Mouse (Mus musculus): ENCODE measurements around the gene Zbtb7b. TPM values are rescaled to one million over a fixed set of nuclear protein-coding genes. Genes with fewer than 3 reads are reported as not detected.

Zbtb7b gene
- polyA plus RNA-seq, 2 experiments = 3.4 to 13.4 TPM

DNA sequence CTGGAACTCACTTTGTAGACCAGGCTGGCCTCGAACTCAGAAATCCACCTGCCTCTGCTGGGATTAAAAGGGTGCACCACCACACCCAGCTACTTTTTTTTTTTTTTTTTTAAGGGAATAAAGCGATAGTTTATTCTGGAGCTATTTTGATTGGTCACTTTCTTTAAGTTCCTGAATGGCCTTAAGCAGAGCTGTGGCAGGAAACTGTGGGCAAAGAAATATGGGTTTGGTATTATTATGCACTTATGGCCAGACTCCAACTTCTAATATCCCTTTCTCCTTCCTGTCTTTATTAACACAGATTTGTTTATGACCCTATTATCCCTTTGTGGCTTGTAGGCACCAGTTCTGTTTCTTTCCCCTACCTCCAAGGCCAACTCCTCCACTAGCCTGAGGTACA is 25.8 kb upstream of the Zbtb7b start:
- no peaks in the 10 kb centered on the region for H3K27me3 ChIP-seq (ENCODE audit: control insufficient read depth, insufficient read depth, low read length)
- peak overlapping the region; percentile 61 for H3K4me3 ChIP-seq (replicated peaks; ENCODE audit: low read length)
- 45% methylated on average over 2 of the region's 2 CpGs for WGBS
- peak overlapping the region; percentile 32; the same call in 1 of the 2 replicates for H3K9ac ChIP-seq (ENCODE audit: low read depth, low read length, severe bottlenecking)
- H3K4me1 ChIP-seq (ENCODE audit: control insufficient read depth, insufficient read depth, low read length) = peaks cover 31% of the 10 kb centered on the region
- H3K27ac ChIP-seq (replicated peaks; ENCODE audit: low read depth, low read length) = peak overlapping the region; percentile 80
- peak overlapping the region; percentile 66 for H3K4me2 ChIP-seq (replicated peaks; ENCODE audit: low read depth, low read length, severe bottlenecking)
- peaks cover 37% of the 10 kb centered on the region for H3K36me3 ChIP-seq (ENCODE audit: control insufficient read depth, insufficient read depth, low read length)
- DNase-seq (ENCODE audit: low spot score) (no peak), ATAC-seq (ENCODE audit: low FRiP score, low read depth) (no peak)
- no peak for TF ChIP-seq POLR2A (IDR thresholded peaks at IDR 0.05; ENCODE audit: borderline replicate concordance, extremely low read depth, insufficient read depth, insufficient read length)
- no peaks in the 10 kb centered on the region for H3K9me3 ChIP-seq (ENCODE audit: control insufficient read depth, low read length)

DNA sequence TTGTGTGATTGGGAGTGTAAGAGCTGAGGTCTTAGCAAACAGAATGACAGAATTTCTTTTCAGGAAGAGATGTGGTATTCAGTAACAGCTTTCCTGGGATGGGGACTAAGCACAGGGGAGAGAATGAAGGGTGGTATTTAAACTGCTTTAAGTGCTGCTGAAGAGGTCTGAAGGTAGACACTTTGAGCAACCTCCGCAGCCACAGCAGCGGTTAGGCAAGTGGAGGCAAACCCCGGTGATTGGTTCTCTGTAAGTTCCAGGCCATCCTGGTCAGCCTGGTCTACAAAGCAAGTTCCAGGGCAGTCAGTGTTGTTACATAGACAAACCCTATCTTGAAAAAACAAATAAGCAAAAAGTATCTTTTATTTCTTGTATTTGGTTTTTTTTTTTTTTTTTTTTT is 25.4 kb upstream of the Zbtb7b start:
- ATAC-seq (ENCODE audit: low FRiP score, low read depth) (no peak), DNase-seq (ENCODE audit: low spot score) (no peak)
- Histone ChIP-seq H3K4me3 (replicated peaks; ENCODE audit: low read length) (peak overlapping the region; percentile 61), H3K9ac (ENCODE audit: low read depth, low read length, severe bottlenecking) (peak overlapping the region; percentile 51), H3K36me3 (ENCODE audit: control insufficient read depth, insufficient read depth, low read length) (peaks cover 37% of the 10 kb centered on the region), H3K4me2 (replicated peaks; ENCODE audit: low read depth, low read length, severe bottlenecking) (peak overlapping the region; percentile 66), H3K9me3 (ENCODE audit: control insufficient read depth, low read length) (no peaks in the 10 kb centered on the region), H3K4me1 (ENCODE audit: control insufficient read depth, insufficient read depth, low read length) (peaks cover 31% of the 10 kb centered on the region), H3K27ac (replicated peaks; ENCODE audit: low read depth, low read length) (peak overlapping the region; percentile 90), H3K27me3 (ENCODE audit: control insufficient read depth, insufficient read depth, low read length) (no peaks in the 10 kb centered on the region)
- 10% methylated on average over 3 of the region's 3 CpGs for WGBS
- no peak for TF ChIP-seq POLR2A (IDR thresholded peaks at IDR 0.05; ENCODE audit: borderline replicate concordance, extremely low read depth, insufficient read depth, insufficient read length)

DNA sequence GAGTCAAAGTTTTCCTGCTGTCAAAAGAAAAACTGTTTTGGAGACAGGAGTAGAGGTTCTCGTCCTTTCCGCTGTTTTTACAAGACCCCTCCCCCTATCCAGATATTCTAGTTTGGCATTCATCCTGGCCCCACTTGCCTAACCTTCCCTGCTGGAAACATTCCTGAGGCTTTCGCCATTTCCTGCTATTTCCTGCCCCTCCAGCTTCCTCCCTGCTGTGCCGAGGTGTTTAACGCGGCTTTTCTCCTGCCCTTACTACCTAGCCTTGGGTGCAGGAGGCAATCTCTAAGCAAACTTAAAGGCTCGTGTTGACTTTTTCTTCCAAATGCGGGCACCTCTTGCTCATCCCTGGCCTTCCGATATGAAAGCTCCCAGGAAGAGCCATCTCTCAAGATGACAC is 25.0 kb upstream of the Zbtb7b start:
- Histone ChIP-seq H3K4me3 (replicated peaks; ENCODE audit: low read length) (peak overlapping the region; percentile 61), H3K27ac (replicated peaks; ENCODE audit: low read depth, low read length) (peak overlapping the region; percentile 90), H3K27me3 (ENCODE audit: control insufficient read depth, insufficient read depth, low read length) (no peaks in the 10 kb centered on the region), H3K36me3 (ENCODE audit: control insufficient read depth, insufficient read depth, low read length) (peaks cover 37% of the 10 kb centered on the region), H3K9ac (ENCODE audit: low read depth, low read length, severe bottlenecking) (peak overlapping the region; percentile 51), H3K9me3 (ENCODE audit: control insufficient read depth, low read length) (no peaks in the 10 kb centered on the region), H3K4me2 (replicated peaks; ENCODE audit: low read depth, low read length, severe bottlenecking) (peak overlapping the region; percentile 66), H3K4me1 (ENCODE audit: control insufficient read depth, insufficient read depth, low read length) (peaks cover 31% of the 10 kb centered on the region)
- WGBS = under 1% methylated on average over 9 of the region's 9 CpGs
- no peak for TF ChIP-seq POLR2A (IDR thresholded peaks at IDR 0.05; ENCODE audit: borderline replicate concordance, extremely low read depth, insufficient read depth, insufficient read length)
- ATAC-seq (ENCODE audit: low FRiP score, low read depth) (no peak), DNase-seq (ENCODE audit: low spot score) (peak; percentile 81)

DNA sequence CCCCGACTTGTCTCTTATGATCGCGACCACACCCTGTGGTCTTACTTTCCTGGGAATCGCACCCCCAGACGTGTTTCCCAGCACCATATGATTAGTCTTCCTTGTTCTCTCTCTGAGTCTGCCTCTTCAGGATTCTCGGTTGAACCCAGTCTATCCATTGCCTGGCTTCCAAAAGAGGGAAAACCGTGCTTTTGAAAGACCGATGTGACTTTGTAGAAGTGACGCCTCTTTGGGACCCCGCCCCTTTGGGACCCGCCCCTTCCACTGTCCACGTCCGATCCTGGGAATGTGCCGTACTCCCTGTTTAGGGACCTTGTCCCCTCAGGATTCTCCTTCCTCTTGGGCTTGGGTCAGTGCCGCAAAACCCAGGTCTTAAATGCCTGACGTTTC is 24.3 kb upstream of the Zbtb7b start:
- ATAC-seq (ENCODE audit: low FRiP score, low read depth) = peak; percentile 6; the same call in 1 of the 2 replicates
- peaks cover 31% of the 10 kb centered on the region for H3K4me1 ChIP-seq (ENCODE audit: control insufficient read depth, insufficient read depth, low read length)

DNA sequence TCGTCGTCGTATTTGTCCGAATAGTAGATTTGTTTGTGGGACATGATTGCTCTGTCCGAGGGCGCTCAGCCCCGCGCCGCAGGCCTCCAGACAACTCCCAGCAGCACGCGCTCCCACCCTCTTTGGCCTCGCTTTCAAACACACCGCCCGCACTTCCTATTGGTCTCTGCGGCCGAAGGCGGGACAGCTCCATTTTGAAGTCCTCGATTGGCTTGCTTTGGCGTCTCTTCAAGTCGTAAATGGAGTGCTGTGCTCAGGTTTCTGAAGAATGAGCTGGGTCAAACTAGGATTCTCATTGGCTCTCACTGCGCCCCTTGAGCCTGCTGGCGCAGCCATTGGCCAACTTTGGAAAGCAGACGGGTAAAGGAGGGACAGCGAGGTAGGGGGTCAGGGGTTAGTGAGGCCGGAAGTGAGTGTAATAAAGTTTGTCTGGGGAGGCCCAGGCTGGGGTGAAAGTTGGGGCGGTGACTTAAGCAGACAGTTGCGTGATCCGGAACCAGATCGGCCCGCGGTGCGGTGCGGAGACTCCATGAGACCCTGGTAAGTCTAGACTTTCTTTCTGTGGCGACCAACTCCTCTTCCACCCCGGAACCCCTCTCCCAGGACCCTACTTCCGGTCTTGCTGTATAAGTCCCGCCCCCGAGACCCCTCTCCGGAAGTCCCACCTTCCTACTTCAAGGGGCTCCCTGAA is 23.7 kb upstream of the Zbtb7b start, which contains the start of the genes Cks1b and Shc1:
Gene Cks1b (minus strand): TSS at position 214 of the 691 bp plus-strand sequence.
Gene Shc1 (plus strand): TSS at position 274 of the 691 bp plus-strand sequence.
- peak within 1 kb of the TSS; percentile 84 for H3K4me2 ChIP-seq (replicated peaks; ENCODE audit: low read depth, low read length, severe bottlenecking)
- H3K4me1 ChIP-seq (ENCODE audit: control insufficient read depth, insufficient read depth, low read length) = peaks cover 28% of the 10 kb centered on the region
- H3K27me3 ChIP-seq (ENCODE audit: control insufficient read depth, insufficient read depth, low read length) = no peaks in the 10 kb centered on the region
- no peak for TF ChIP-seq POLR2A (IDR thresholded peaks at IDR 0.05; ENCODE audit: borderline replicate concordance, extremely low read depth, insufficient read depth, insufficient read length)
- H3K36me3 ChIP-seq (ENCODE audit: control insufficient read depth, insufficient read depth, low read length) = peaks cover 34% of the 10 kb centered on the region
- ATAC-seq (ENCODE audit: low FRiP score, low read depth) (peak; percentile 95), DNase-seq (ENCODE audit: low spot score) (peak; percentile 99)
- H3K9me3 ChIP-seq (ENCODE audit: control insufficient read depth, low read length) = no peaks in the 10 kb centered on the region
- peak within 1 kb of the TSS; percentile 90 for H3K27ac ChIP-seq (replicated peaks; ENCODE audit: low read depth, low read length)
- peak within 1 kb of the TSS; percentile 61 for H3K4me3 ChIP-seq (replicated peaks; ENCODE audit: low read length)
- WGBS = under 1% methylated on average over 39 of the region's 39 CpGs
- peak within 1 kb of the TSS; percentile 64 for H3K9ac ChIP-seq (ENCODE audit: low read depth, low read length, severe bottlenecking)

More for the DNA sequence above, 24.3 kb upstream of the Zbtb7b start:
- H3K27me3 ChIP-seq (ENCODE audit: control insufficient read depth, insufficient read depth, low read length) = no peaks in the 10 kb centered on the region
- H3K9ac ChIP-seq (ENCODE audit: low read depth, low read length, severe bottlenecking) = peak overlapping the region; percentile 51
- no peaks in the 10 kb centered on the region for H3K9me3 ChIP-seq (ENCODE audit: control insufficient read depth, low read length)
- DNase-seq (ENCODE audit: low spot score) = peak; percentile 75
- H3K27ac ChIP-seq (replicated peaks; ENCODE audit: low read depth, low read length) = peak overlapping the region; percentile 90
- H3K4me3 ChIP-seq (replicated peaks; ENCODE audit: low read length) = peak overlapping the region; percentile 61
- H3K36me3 ChIP-seq (ENCODE audit: control insufficient read depth, insufficient read depth, low read length) = peaks cover 37% of the 10 kb centered on the region
- under 1% methylated on average over 16 of the region's 16 CpGs for WGBS
- peak overlapping the region; percentile 66 for H3K4me2 ChIP-seq (replicated peaks; ENCODE audit: low read depth, low read length, severe bottlenecking)
- TF ChIP-seq POLR2A (IDR thresholded peaks at IDR 0.05; ENCODE audit: borderline replicate concordance, extremely low read depth, insufficient read depth, insufficient read length) = 0 out of 2 replicates have a peak, but pooled peaks have one; percentile 6

All from limb, embryonic 14.5 days (tissue).